Mouse (Mus musculus) megakaryocyte, adult 5-6 weeks (primary cell): ENCODE measurements around the gene Timeless. TPM values are rescaled to one million over a fixed set of nuclear protein-coding genes. Genes with fewer than 3 reads are reported as not detected.
A peak's percentile ranks its signal among the peaks of the same experiment; 100 is the strongest.
"Not testable (repeated sequence)": the region's sequence is repeated elsewhere in the genome, so short reads cannot be mapped to it uniquely, and the experiment has no call there.

Experiments
- ATAC-seq: 2 replicates; pipeline ENCODE4 v1.8.0; 2016; ENCODE audit warnings: mild to moderate bottlenecking, inconsistent platforms; ENCODE audit not compliant: poor library complexity, severe bottlenecking
- total RNA-seq, 2 experiments: library from RNA; stranded (forward) in 1 of 2; stranded (reverse) in 1 of 2; fragments of 153-499, 151-499 nt in 1 of 2; fragments of 221-1000, 200-1000 nt in 1 of 2; gene quantifications; 2 replicates each; pipeline versions ENCODE4 v1.2.3 to v1.2.4; 2015 to 2017

The Timeless gene
- total RNA-seq, 2 experiments from 2014 or later, result 14.1 to 34.2 TPM

DNA sequence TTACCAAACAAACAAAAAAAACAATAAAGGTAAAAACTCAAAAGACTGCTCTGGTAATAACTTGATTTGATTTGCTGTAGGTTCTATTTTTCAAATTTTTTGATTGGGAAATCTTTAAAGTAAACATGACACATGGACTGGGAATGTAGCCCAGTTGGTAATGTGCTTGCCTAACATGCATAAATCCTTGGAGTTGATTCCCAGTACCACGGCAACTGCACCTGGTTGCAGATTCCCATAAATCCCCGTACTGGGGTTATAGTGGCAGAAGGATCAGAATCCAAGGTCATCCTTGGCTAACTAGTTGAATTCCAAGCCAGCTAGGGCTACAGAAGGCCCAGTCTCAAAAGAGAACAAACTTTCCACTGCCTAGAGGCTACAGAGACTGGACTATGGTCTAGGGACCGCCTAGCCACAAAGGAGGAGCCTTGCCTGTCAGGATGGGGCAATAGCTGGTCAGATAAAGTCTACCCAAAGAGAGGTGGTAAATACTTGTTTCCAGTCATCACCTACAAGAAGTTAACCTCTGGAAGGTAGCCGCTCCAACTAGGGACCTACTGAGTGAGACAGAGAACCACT lies 21.9 kb downstream of the Timeless start, which contains the start of gene Apon:
Apon (plus strand) TSS at position 420 of the 579 bp plus-strand sequence.
- ATAC-seq, result no peak

DNA sequence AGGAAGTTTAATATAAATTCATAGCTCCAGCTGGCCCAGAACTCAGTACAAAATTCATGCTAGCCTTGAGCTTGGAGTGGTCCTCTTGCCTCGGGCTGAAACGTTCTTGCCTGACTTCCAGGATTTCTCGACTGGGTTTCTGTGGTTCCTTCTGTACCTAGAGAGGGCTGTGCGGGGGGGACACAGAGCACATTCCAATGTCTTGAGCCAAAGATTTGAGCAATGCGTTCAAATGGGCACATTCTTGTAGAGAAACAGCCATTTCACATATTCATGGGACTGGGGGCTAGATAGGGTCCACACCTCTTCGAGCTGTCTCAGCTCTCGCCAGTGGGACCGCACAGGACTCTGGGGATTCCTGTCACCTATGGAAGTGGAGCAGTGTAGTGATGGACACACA lies 24.1 kb downstream of the Timeless start:
- no peak for ATAC-seq

DNA sequence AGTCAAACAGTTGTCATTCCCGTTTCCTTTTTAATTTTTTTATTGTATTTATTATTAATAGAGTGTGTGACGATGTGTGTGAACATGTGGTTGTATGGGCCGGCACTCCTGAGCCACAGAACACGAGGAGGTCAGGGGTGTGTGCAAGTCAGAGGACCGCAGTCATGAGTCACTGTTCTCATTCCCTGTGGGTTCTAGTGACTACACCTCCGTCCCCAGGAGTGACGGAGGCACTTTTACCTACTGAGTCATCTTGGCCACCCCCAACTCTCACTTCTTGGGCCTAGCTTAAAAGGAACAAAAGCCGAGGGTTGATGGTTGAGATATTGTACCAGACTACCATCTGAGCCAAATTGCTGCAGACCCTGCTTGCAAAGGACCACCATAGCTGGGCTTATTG lies 24.5 kb downstream of the Timeless start:
- ATAC-seq, result no peak

DNA sequence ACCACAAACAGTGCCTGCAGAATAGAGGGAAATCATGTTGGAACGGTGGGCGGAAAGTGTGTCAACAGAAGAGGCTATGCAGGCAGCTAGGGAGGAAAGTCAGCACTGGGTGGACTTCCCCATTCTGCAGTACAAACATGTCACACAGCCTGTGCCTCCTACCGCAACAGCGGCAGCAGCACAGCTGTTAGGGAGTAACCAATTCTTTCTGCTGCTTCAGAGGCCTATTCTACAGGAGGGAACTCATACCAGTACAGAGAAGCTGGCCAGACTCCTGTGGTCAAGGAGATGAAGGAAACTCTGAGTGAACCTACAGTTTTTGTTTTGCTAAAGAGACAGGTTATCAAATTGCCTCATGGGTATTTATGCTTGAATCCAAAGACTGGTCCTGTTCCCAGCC lies 27.1 kb downstream of the Timeless start:
- peak; percentile 99 for ATAC-seq

DNA sequence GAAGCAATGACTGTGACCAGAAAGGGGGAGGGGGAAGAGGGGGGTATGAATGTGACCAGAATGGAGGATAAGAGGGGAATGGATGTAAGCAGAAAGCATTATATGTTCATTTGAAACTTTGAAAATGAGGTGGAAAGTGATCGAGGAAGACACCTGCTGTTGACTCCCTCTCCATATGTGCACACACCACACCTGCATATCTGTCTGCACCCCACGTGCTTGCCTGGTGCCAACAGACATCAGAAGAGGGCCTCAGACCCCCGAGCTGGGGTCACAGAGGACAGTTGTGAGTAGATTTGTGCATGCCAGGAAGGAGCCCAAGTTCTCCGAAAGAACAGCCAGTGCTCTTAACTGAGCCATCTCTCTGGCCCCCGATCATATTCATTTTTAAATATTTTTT lies 28.1 kb downstream of the Timeless start:
- ATAC-seq, result no peak

DNA sequence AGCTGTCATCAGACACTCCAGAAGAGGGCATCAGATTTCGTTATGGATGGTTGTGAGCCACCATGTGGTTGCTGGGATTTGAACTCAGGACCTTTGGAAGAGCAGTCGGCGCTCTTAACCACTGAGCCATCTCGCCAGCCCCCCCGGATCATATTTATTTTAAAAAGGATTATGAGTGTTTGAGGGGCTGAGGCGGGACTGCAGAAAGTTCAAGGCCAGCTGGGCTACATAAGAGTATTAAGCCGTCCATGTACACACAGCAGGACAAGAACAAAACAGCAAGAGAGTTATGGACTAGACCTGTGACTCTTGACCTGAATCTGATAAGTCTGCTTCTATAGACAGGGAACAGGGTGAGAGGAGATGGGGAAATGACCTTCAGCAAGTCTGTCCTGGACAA lies 28.5 kb downstream of the Timeless start:
- ATAC-seq, result not testable (repeated sequence)

DNA sequence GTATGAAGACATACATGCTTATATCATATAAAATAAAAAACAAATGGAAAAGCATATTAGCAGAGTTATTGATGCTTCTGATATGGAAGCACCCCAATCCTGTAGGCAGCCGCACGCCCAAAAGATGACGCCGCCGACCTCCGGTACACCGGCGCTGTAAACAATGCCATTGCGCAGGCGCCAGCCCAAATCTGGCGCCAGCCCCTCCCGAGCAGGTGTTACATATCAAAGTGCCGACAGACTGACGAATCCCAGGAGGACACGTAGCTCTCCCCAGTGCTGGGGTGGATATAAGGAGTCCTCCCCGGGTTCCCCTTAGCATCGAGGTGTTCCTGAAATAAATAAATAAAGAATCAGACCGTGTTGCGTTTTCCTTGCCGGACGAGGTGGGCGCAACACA lies 30.4 kb downstream of the Timeless start:
- ATAC-seq, result no peak

DNA sequence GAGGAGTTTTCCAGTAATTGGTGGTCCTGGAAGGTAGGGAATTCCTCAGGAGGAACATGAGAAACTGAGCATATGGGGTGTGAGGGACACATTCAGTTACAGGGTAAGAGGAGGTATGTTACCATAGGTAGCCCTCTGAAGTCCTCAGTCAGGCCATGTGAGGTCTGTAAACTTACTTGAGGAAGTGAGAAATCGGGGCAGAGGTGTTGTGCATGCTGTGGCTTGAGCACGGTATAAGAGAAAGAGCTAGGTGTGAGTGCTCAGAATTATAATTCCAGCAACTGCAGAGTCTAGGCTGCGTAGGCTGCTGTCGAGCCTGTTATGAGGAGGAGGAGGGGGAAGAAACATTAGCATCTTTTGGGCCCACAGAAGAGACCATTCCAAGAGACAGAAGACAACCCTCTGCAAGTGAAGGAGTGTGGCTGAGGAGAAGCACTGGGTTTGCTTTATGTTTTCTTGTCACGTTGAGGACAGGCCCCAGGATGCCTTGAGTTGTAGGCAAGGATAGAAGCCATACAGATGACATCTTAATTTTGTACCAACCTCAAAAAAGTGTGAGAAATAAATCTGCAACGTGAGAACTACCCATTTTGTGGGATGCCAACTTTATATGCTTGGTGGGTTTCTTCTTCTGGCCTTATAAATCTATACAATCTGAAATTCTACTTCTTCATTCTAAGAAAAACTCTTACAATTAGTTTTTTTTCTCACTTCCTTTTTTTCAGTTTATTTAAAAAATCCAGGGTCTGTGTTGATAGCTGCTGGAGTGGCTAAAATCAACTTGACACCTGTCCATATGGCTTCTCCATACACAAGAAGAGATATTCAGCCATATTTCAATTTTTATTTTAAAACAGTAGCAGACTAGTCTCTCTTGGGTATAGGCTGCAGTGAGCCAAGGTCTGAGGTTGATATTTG lies 31.8 kb downstream of the Timeless start:
- ATAC-seq, result no peak

DNA sequence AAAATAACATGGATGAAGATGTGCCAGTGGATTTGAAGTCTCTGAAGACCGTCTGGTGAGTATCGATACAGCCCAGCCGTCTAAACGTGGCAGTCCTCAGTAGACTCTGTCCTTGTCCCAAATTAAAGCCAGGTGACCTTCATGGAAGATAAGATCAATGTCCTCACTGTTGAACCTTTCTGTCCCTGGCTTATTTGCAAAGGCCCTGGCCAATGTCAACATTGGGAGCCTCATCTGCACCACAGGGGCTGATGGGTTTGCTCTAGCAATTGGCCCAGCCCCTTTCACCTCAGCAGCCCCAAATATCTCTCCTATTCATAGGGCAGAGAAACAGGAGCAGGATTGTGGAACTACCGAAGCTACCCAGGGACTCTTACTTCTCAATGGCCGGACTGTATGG lies 36.5 kb downstream of the Timeless start, which contains the start of gene Apof:
Apof (plus strand) TSS at position 301 of the 400 bp plus-strand sequence.
- no peak for ATAC-seq

DNA sequence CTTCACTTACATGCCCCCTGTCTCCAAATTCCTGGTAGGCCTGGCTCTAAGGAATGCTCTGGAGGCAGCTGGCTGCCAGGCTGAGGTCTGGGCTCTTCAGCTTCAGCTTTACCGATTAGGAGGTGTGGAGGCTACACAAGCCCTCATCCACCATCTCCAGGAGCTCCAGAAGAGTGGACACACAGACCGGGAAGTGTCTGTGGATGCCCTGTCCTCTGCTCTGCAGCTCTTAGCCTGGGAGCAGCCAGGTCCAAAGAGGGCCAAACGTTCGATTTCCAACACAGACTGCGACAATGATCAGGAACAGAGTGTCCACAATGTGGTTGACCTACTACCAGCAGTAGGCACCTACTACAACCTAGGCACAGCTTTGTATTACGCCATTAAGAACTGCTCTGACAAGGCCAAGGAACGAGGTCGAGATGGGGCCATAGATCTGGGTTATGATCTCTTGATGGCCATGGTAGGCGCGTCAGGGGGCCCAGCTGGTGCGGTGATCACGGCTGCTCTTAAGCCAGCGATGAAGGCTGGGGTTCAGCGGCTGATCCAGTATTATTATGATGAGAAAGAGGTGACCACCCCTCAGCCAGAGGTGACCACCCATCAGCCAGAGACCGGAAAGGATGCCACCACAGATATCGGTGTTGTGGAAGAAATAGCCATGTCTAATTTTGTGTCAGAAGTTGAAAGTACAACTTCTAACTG lies 37.5 kb downstream of the Timeless start:
- ATAC-seq, result no peak

DNA sequence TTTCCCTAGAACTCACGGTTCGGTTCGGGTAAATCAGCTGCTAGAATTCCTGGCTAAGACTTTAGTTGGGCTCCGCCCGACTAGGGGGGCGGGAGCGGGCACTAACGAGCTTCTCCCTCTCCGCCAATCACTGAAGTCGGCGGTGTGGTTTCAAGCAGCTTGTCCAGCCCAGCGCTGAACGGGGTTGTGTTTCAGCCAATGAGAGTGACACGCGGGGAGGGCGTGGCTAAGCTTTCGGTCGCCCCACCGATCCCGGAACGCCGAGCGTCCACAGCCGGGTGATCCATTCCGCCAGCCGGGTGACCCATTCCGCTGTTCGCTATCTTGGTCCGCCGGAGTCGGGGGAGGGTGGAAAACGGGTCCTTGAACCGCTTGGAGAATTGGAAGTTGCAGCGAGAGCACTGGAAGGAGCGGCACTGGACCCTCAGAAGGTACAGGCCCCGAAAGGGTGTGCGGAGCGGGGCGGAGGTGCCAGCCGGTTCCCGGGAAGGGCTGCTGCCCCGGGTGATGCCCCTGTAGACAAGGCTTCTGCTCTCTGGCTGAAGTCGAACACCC lies 38.5 kb downstream of the Timeless start, which contains the start of gene Stat2:
Stat2 (plus strand) TSS at position 273 of the 555 bp plus-strand sequence.
- peak; percentile 99 for ATAC-seq

DNA sequence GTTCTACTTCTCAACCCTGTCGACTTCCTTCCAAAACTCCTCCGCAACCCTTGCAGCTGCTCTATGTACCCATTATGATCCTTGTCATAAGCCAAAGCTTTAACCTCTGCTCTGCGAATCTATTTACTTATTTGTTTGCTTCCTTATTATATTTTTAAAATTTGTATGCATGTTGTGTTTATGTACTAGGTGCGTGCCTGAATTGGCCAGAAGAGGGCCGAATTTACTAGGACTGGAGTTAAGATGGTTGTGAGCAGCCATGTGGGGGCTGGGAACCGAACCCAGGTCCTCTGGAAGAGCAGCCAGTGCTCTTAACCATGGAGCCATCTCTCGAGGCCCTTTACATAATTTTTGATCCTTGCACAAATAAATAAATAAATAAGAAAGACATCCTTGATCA lies 39.0 kb downstream of the Timeless start:
- ATAC-seq, result peak; percentile 11

DNA sequence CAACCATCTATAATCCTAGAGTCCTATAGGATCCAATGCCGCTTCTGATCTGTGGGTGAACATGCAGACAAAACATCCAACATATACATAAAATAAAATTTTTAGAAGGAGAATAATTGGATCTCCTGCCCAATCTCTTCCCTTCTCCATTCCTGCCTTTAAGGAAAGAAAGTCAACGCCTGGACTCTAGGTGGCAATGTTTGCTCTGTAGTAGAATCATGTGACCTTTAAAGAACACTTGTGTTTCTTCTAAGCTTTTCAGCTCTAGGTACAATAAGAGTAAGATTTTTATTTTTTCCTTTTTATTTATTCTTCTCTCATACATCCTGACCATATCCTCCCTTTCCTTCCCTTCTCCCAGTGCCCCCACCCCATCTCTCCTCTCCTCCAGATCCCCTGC lies 40.0 kb downstream of the Timeless start:
- ATAC-seq, result no peak

DNA sequence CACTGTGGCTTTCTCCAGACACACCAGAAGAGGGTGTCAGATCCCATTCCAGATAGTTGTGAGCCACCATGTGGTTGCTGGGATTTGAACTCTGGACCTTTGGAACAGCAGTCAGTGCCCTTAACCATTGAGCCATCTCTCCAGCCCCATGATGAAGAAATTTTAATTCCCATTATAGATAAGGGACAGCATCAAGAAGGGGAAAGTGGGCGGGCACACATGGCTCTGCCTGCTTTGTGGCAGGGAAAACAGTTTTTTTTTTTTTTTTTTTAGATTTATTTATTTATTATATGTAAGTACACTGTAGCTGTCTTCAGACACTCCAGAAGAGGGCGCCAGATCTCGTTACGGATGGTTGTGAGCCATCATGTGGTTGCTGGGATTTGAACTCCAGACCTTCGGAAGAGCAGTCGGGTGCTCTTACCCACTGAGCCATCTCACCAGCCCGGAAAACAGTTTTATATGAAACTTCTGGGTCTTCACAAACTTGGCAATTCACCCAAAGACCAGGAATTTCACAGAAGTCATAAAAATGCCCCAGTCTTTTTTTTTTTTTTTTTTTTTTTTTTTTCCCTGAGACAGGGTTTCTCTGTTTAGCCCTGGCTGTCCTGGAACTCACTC lies 41.1 kb downstream of the Timeless start:
- not testable (repeated sequence) for ATAC-seq

DNA sequence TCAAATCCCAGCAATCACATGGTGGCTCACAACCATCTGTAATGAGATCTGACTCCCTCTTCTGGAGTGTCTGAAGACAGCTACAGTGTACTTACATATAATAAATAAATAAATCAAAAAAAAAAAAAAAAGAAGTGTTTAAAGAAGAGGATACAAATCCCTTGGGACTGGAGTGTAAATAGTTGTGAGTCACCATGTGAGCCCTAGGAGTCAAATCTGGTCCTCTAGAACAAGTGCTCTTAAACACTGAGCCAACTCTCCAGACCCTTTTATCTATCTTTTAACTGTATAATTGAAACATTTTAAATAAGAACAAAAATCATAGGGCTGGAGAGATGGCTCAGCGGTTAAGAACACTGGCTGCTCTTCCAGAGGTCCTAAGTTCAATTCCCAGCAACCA lies 43.5 kb downstream of the Timeless start:
- not testable (repeated sequence) for ATAC-seq

DNA sequence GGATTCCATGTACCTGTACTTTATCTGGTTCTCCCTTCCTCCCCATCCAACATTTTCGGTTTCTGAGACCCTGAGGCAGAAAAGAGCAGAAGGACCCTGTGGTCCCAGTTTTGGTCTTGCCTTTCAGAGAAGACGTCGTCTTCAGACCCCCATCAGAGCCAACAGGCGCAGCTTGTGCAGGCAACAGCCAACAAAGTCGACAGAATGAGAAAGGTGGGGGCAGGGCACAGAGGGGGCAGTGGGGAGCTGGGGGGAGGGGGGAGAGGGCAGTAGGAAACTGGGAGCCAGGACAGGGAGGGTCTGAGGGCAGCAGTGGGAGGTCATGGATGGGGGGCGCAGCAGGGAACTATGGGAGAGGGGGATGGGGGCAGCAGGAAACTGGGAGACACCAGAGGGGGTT lies 46.3 kb downstream of the Timeless start:
- ATAC-seq, result no peak

DNA sequence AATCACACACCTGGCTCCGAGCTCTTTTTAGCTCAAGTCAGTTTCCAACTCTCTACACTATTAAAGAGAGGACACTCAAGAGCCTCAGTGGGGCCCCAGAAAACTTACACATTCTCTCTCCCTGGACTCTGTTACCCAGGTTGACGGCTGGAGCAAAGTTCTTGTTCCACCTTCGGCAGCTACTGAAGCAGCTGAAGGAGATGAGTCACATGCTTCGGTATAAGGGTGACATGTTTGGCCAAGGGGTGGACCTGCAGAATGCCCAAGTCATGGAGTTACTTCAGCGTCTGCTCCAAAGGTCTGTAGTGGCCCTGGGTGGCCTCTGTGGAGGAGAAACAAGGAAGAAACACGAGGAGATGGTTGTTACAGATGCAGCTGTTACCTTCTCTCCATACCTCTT lies 49.1 kb downstream of the Timeless start:
- no peak for ATAC-seq

DNA sequence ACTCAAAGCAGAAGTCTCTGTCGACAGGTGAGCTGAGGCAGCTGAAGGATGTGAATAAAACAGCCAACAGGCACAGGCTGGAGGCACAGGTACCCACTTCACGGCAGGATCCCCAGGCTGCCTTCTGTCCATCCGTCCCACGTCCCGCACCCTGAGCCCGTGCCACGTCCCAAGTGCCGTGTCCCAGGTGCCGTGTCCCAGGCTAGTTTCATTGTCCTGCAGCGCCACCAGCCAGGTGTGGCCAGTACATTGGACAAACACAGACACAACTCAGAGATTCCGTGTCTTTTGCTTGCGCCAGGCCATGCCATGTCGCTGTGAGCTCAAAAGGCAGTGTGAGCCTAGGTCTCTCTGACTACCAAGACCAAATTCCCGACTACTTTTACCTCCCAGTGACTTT lies 49.8 kb downstream of the Timeless start:
- no peak for ATAC-seq

DNA sequence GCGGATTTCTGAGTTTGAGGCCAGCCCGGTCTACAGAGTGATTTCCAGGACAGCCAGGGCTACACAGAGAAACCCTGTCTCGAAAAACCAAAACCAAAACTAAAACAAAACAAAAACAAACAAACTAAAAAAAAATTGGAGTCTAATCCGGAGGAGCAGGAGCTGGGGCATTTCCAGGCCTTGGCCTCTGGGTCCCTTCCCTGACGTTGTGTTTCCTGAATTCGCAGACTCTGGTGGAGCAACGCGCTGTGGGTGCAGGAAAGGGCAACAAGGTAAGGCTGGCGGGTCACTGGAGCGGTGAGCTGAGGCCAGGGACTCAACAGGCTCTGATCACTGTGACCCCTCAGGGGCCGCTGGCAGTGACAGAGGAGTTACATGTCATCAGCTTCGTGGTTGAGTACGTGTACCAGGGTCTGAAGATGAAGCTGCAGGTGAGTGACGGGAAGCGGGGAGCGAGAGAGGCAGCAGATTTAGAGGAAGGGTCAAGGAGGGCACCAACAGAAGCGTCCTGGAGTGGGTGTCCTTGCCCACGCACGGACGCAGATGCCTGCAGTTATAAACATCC lies 51.1 kb downstream of the Timeless start:
- no peak for ATAC-seq
